Mouse (Mus musculus) cortical plate, adult 2 months (tissue): ENCODE data around the gene Psmc3ip. TPM values are rescaled to one million over a fixed set of nuclear protein-coding genes. Genes with fewer than 3 reads are reported as not detected.

Experiments
- H3K27ac ChIP-seq: fragments of 200-500 bp; 2 replicates; pipeline ENCODE4 v1.5.1; 2012; ENCODE audit warnings: low read length, control low read depth, inconsistent platforms; ENCODE audit not compliant: insufficient read depth
- H3K4me1 ChIP-seq: fragments of 200-500 bp; 2 replicates; pipeline ENCODE4 v1.6.1; 2011; ENCODE audit warnings: low read length; ENCODE audit not compliant: control insufficient read depth, insufficient read depth
- H3K4me3 ChIP-seq: fragments of 200-500 bp; 2 replicates; pipeline ENCODE4 v1.5.1; 2011; ENCODE audit warnings: mild to moderate bottlenecking, low read length, control low read depth; ENCODE audit not compliant: insufficient read depth
- CTCF ChIP-seq: fragments of 200-500 bp; IDR thresholded peaks from 2 replicates; pipeline ENCODE4 v1.5.1; 2011; ENCODE audit warnings: mild to moderate bottlenecking, control low read depth, low read length; ENCODE audit not compliant: insufficient read depth; ENCODE audit errors: extremely low read depth
- POLR2A ChIP-seq: fragments of 200-500 bp; IDR thresholded peaks from 2 replicates; pipeline ENCODE4 v1.6.1; 2011; ENCODE audit warnings: mild to moderate bottlenecking, low read length, control low read depth; ENCODE audit not compliant: insufficient read depth; ENCODE audit errors: extremely low read depth
- polyA plus RNA-seq: library from polyadenylated mRNA; depleted of rRNA; stranded (reverse); fragments of >200 nt; gene quantifications from 2 replicates; pipeline ENCODE4 v1.2.3, GENCODE M21; 2012

Psmc3ip gene
- polyA plus RNA-seq, 1 experiment = 3.5 TPM

DNA sequence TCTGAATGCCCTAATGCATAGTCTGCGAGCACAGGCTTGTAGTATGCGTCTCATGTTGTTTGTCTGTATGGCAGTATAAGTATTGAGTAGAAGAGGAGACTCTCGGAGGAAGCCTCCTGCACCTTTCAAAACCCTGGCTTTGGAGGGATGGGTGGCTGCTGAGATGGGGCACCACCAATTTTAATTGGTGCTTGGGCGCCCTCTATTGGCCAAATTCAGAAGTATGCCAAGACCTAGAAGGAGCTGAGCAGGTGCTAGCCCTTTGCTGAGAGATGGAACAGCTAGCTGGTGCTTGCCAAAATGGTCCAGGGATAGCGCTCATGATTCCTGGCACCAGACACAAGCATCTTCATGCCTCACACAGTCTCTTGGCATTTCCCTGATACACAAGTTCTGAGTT, 37.4 kb downstream of the Psmc3ip start:
- peaks cover 6% of the 10 kb centered on the region; the same call in 1 of the 2 replicates for H3K4me1 ChIP-seq
- TF ChIP-seq CTCF (peak; percentile 74), POLR2A (no peak)
- H3K4me3 ChIP-seq = no peak overlapping the region
- H3K27ac ChIP-seq = peak overlapping the region; percentile 35; the same call in 1 of the 2 replicates

DNA sequence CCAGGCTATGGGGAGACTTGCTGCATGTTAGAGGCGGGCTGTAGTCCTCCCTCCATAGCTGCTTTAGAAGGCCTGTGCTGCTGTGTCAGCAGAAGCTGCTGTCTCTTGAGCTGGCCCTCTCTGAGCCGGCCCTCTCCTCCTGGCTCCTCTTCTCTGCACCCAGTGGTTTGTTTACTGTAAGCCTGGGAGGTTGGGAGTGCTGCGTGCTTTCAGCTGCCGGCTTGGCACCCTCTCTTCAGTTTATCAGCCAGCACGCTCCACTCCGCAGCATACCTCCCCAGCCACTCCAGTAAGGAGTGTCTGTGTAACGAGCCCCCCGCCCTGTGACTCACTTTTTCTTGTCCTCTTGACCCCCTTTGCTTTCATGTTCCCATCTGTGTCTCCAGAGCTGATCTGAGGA, 38.4 kb downstream of the Psmc3ip start:
- H3K27ac ChIP-seq = peak overlapping the region; percentile 43; the same call in 1 of the 2 replicates
- TF ChIP-seq POLR2A = no peak
- no peak for TF ChIP-seq CTCF
- H3K4me1 ChIP-seq = peaks cover 6% of the 10 kb centered on the region; the same call in 1 of the 2 replicates

DNA sequence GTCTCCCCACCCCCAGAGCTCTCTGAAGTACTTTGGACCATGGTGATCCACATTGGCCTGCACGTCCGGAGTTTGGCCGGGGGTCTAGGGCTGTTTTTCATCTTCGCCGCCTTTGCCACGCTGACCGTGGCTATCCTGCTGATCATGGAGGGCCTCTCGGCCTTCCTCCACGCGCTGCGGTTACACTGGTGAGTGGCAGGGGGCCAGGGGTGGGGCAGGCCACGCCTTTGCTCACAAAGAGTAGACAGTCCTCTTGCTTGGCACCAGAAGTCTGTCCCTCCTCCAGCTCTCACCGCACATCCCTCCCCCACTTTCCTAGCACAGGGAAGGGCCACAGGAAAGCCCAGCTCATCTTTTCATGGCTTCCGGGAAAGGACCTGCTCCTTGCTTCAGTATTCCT, 39.8 kb downstream of the Psmc3ip start:
- no peak overlapping the region for H3K27ac ChIP-seq
- peaks cover 7% of the 10 kb centered on the region for H3K4me1 ChIP-seq
- TF ChIP-seq CTCF = no peak
- H3K4me3 ChIP-seq = no peak overlapping the region

More for the DNA sequence above, 38.4 kb downstream of the Psmc3ip start:
- H3K4me3 ChIP-seq = no peak overlapping the region

DNA sequence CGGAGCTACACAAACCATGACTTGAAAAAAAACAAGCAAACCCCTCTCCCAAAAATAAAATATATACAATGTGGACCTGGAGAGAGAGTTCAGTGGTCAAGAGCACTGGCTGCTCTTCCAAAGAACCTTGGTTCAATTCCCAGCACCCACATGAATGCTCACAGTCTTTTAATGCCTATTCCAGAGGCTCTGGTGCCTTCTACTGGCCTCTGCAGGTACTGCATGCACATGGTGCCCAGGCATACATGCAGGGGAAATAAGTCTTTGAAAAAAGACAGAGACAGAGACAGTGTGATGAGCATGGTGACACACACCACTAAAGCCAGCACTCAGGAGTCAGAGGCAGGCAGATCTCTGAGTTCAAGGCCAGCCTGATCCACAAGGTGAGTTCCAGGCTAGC, 41.3 kb downstream of the Psmc3ip start:
- H3K27ac ChIP-seq = no peak overlapping the region
- TF ChIP-seq POLR2A (no peak), CTCF (peak; percentile 23; the same call in 1 of the 2 replicates)
- H3K4me1 ChIP-seq = peaks cover 12% of the 10 kb centered on the region
- no peak overlapping the region for H3K4me3 ChIP-seq

DNA sequence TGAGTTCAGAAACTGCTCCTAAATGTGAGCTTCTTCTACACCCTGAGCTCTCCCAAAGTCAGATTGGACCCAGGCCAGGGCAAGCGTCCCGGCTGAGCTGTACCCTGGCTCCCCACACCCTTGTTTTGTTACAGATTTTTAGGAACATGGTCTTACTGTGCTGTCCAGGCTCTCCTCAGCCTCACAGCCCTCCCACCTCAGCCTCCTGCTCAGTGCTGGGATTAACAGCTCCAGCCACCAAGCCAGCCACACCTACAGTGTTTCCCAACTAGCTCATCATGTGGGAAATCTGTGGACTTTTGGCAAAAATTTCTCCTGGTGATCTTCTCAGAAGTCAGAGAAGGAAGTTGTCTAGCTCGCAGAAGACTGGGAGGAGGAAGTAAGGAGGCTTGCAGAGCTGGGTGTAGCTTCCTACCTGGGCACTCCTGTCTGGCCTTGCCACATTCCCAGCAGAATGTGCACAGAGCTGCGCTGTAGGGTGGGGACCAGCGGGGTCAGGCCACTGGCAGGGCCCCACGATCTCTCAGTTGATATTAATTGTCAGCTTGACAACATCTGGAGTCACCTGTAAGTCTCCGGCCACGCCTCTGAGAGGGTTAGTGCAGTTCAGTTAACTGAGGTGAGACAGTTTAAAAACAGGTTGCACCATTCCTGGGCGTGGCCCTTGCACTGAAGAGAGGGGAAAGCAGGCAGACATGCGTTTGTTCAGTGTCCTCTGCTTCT, 42.3 kb downstream of the Psmc3ip start:
- 0 out of 2 replicates have a peak overlapping the region, but pooled peaks have one; percentile 7 for H3K27ac ChIP-seq

DNA sequence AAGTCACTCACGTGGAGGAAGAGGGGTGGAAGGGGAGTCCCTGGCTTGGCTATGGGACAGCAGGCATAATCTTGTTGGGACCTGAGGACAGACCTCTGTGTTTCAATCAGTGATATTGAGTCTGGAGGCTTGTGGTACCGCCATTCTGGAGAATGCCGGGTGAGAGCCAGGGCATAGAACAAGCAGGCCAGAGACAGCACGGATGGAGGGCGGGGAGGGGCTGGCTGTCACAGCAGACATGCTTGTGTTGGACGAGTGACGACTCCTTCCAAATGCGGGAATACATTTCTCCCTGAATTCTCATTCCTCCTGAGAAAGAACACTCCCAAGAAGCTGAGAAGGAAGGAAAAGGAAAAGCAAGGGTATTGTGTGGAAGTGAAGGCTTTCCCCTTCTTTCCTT, 43.6 kb downstream of the Psmc3ip start:
- H3K4me3 ChIP-seq = no peak overlapping the region
- peaks cover 12% of the 10 kb centered on the region for H3K4me1 ChIP-seq
- H3K27ac ChIP-seq = no peak overlapping the region
- TF ChIP-seq CTCF (no peak), POLR2A (no peak)

More for the DNA sequence above, 42.3 kb downstream of the Psmc3ip start:
- peaks cover 12% of the 10 kb centered on the region for H3K4me1 ChIP-seq
- H3K4me3 ChIP-seq = no peak overlapping the region
- TF ChIP-seq CTCF (no peak), POLR2A (no peak)

DNA sequence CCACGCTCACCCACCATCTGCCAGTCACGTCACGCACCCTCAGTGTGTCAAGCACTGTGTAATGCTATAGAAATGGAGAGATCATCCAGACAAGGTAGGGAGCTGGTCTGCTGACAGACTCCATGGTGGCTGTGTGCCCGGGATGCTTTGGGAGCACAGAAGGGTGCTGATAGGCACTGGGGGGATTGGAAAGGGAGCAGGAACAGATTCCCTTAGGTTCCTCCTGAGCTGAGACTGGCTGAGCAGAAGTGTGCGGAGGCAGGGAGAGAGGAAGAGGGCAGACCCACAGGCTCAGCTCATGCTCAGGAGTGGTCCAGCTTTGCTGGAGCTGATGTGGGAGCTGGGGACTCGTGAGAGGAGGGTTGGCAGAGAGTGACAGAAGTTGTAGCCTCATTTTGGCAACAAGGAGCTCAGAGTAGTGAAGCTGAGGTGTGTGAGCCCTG, 44.2 kb downstream of the Psmc3ip start:
- Histone ChIP-seq H3K27ac (0 out of 2 replicates have a peak overlapping the region, but pooled peaks have one; percentile 1), H3K4me3 (no peak overlapping the region), H3K4me1 (peaks cover 12% of the 10 kb centered on the region)
- no peak for TF ChIP-seq CTCF
- no peak for TF ChIP-seq POLR2A

DNA sequence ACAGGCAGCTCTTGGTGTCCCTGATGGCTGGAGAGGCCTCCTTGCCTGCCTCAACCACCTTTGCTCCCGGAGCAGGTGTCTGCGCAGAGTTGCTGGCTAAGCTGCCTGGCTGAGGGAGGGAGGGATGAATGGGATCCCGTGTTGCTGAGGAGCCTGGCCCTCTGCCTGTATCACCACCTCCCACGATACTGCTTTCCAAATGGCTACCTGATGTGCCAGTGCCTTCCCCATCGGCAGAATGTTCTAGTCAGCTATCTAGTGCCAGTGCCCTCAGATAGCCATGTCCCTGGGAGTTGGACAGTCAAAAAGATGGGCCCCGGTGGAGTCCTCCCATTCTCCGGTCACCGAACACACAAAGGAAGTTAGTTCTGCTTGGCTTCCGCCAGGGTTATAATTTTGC, 44.9 kb downstream of the Psmc3ip start:
- Histone ChIP-seq H3K27ac (0 out of 2 replicates have a peak overlapping the region, but pooled peaks have one; percentile 1), H3K4me3 (no peak overlapping the region), H3K4me1 (peaks cover 12% of the 10 kb centered on the region)
- no peak for TF ChIP-seq POLR2A
- no peak for TF ChIP-seq CTCF

DNA sequence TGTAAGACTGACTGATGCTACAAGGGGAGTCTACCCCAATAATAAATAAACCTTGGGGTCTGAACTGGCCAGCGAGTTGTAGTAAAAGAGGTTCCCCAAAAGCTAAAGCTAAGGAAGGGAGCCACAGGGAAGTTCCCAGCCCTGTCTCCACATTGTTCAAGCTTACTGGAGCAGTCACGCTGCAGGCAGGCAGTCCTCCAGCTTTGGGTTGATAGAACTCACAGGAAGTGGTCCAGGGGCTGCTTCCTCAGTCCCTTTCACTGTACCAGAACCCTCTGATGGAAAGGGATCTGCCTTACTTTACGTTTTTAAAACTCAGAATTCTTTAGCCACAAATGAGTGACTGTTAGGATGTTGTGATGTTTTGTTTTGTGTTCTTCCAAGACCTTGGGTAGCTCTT, 47.7 kb downstream of the Psmc3ip start:
- Histone ChIP-seq H3K4me3 (no peak overlapping the region), H3K4me1 (peaks cover 12% of the 10 kb centered on the region), H3K27ac (no peak overlapping the region)
- TF ChIP-seq CTCF (no peak), POLR2A (no peak)

DNA sequence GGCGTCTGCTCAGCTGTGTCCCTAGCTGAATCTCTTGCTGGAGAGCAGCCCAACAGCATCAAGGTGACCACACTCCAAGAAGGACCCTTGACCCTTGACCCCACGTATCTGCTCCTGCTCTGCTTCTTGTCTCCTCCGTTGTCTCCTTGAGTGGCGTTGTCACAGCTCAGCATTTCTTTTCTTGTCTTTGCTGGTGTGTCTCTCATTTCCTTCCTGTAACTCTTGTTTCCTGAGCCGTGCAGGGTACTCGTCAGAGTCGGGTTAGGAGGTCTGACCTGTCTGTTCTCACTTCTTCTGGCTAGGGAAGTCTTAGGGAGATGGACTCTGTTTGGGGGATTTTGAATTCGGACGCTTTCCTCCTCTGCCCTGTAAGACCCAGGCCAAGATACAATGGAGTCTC, 48.8 kb downstream of the Psmc3ip start:
- no peak overlapping the region for H3K4me3 ChIP-seq
- H3K27ac ChIP-seq = no peak overlapping the region
- TF ChIP-seq CTCF (no peak), POLR2A (no peak)
- peaks cover 12% of the 10 kb centered on the region for H3K4me1 ChIP-seq
